Mouse (Mus musculus) liver, adult (tissue): ENCODE results near the gene Top2a.

Source experiments
- GATA4 ChIP-seq: IDR thresholded peaks from 2 replicates; pipeline ENCODE4 v1.6.1; 2014; ENCODE audit warnings: mild to moderate bottlenecking, low read length; ENCODE audit not compliant: insufficient replicate concordance

The Top2a gene

GRCm38 (mm10) chr11:98965416-98966077 is 58.4 kb downstream of the Top2a start:
- TF ChIP-seq GATA4: no peak

DNA sequence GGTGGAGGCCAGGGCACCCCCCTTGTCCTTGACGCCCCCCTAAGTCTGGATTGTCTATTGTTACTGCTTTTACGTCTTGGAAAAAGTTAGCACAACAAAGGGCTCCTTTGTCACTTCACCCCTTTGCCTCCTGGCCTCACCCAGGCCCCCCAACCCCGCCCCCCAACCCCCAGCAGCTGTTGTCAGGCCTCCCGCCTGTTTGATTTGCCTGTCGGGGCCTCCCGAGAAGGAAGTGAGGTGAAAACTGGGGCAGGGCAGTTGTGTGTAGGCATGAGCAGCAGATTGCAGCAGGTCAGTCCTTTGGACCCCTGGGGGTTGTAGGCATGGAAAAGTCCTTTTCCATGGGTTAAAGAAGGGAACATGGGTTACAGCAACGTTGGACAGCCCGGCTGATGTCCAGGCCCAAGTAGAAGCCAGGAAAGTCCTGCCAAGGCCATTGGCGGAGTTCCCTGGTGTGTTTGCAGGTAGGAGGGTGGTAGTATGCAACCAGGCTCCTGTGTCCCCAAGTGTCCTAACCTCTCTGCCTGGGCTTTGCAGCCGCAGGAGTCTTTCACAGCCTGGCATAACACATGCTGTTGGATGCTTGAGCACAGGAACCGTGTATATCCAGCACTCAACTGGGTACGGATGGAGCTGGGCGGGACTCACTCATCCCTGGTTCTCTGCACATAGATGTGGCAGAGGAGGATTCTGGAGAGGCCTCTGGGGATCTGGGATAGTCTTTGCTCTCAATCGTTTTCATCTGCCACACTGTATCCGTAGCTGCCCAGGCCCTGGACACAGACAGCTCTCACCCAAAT is 59.2 kb downstream of the Top2a start:
- TF ChIP-seq GATA4: no peak

GRCm38 (mm10) chr11:98964201-98964615 is 59.8 kb downstream of the Top2a start:
- no peak for TF ChIP-seq GATA4

- TF ChIP-seq GATA4: peak; percentile 78; the same call in 1 of the 2 replicates
Observed at GRCm38 (mm10) chr11:98963191-98964021, 60.6 kb downstream of the Top2a start.

- peak; percentile 11; the same call in 1 of the 2 replicates for TF ChIP-seq GATA4
Observed at GRCm38 (mm10) chr11:98962421-98963095, 61.4 kb downstream of the Top2a start.

DNA sequence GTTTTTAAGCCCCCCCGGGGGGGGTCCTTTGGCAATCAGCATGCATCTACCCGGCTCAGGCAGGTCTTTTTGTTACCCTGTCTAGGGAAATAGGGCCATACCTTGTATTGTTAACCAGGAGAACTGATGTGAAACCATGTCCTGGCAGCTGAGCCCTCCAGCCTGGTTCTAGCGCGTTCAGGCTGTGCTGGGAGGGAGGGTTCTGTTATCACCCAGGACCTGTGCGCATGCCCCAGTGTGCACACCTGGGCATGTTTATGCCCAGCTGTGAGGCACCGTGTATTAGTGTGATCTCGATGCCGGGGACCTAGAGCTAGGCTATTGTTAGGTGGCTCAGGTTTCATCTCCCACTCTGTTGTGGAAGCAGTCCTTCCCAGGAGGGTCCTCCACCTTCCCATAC is 62.2 kb downstream of the Top2a start:
- no peak for TF ChIP-seq GATA4

GRCm38 (mm10) chr11:98961051-98961592 is 62.9 kb downstream of the Top2a start:
- TF ChIP-seq GATA4: no peak

GRCm38 (mm10) chr11:98960313-98960906 is 63.6 kb downstream of the Top2a start:
- no peak for TF ChIP-seq GATA4

DNA sequence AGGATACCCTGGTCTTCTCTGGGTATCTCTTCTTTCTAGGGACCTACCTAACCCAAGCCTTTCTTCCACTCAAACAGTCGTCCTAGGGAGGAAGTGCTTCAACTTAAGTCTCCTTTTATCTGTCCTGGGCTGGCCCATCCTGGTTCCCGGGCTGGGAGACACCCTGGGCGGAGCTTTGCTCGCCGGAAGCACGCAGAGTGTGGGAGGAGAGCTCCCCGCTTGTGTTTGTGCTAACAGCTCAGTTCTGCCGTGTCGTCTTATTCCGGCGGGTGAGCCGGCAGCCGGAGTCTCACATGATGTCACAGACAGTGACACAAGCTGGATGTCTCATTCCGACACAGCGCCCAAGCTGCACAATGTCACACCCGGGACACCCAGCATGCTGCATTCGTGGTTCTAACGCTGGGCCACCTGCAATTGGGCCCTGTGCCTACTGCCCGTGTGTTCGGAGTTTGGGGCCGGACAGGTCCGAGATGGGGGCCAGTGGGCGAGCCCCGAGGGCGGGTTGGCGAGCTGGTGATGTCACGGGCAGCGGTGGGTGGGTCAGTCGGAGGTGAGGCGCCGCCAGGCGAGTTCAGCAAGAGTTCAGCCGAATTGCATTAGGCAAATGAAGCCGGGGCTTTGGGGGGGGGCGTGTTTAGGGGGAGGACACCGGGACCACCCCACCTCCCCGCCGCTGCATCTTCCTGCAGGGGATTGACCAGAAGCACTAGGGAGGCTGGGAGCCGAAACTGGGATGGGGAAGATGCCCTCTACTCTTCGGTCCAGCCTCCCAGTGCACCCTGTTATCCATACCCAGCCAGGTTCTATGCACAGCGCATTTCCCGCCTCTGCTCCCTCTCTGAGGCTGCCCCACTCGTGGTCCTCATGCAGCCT is 64.3 kb downstream of the Top2a start:
- TF ChIP-seq GATA4: peak; percentile 94

DNA sequence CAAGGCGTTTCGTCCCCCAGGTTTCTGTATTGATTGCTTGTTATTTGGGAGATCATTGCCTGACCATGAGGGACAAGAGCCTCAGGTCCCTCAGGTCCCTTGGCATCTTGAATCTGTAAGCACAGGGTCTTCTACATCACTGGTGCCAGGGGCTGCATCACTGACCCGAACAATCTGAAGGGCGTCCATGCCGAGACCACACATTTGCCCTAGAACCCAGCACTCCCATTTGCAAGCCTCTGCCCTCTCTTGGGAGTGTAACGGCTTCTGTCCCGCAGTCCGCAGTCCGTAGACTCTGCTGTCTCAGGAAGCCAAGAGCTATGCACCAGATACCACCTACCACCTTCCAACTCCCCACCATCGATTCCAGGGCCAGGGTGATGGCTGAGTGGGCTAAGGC is 67.6 kb downstream of the Top2a start:
- TF ChIP-seq GATA4: no peak

- TF ChIP-seq GATA4: no peak
Observed at GRCm38 (mm10) chr11:98955707-98956235, 68.2 kb downstream of the Top2a start.

- no peak for TF ChIP-seq GATA4
Observed at GRCm38 (mm10) chr11:98954801-98955706, 68.9 kb downstream of the Top2a start.

DNA sequence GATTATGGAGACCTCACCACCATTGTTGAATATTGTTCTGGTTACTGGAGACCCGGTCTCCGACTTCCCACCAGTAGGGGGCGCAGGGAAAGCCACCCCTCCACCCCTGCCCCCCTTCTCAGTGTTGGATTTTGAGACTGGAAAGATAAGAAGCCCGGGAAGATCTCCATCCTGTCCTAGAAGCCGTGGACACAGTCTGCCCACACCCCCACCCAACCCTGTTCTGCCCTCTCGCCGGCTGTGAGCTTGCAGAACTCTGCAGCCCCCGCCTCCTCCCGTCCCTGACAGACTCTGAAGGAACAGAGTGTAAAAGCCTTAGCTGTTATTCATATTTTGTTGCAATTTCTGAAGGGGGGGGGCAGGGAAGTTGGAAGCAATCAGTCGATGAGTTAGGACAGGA is 69.6 kb downstream of the Top2a start:
- peak; percentile 85; the same call in 1 of the 2 replicates for TF ChIP-seq GATA4
